Mouse (Mus musculus) liver, adult 2 months (tissue): Measurements from ENCODE around the gene Loxl1. TPM values are rescaled to one million over a fixed set of nuclear protein-coding genes. Genes with fewer than 3 reads are reported as not detected.

Experiments
- DNase-seq: peaks from one replicate; pipeline ENCODE4 v3.0.0-alpha.2; 2011; ENCODE audit warnings: low read depth, low spot score; ENCODE audit errors: extremely low read depth
- H3K27ac ChIP-seq: fragments of 200-500 bp; replicated peaks from 2 replicates; pipeline ENCODE4 v1.5.1; 2012; ENCODE audit warnings: low read depth, mild to moderate bottlenecking, control low read depth, inconsistent platforms, low read length; ENCODE audit not compliant: insufficient read depth
- H3K27me3 ChIP-seq: fragments of 200-500 bp; 2 replicates; pipeline ENCODE4 v1.6.1; 2012; ENCODE audit warnings: mild to moderate bottlenecking, moderate library complexity, low read length, inconsistent platforms; ENCODE audit not compliant: control insufficient read depth, insufficient read depth
- H3K36me3 ChIP-seq: fragments of 200-500 bp; 2 replicates; pipeline ENCODE4 v1.6.1; 2012; ENCODE audit warnings: low read length, inconsistent platforms; ENCODE audit not compliant: control insufficient read depth, insufficient read depth
- H3K4me1 ChIP-seq: fragments of 200-500 bp; 2 replicates; pipeline ENCODE4 v1.6.1; 2011; ENCODE audit warnings: low read length; ENCODE audit not compliant: control insufficient read depth, insufficient read depth
- H3K4me3 ChIP-seq: fragments of 200-500 bp; 2 replicates; pipeline ENCODE4 v1.5.1; 2011; ENCODE audit warnings: low read depth, mild to moderate bottlenecking, control low read depth, low read length, moderate library complexity; ENCODE audit not compliant: insufficient read depth
- H3K79me2 ChIP-seq: fragments of 200-500 bp; 2 replicates; pipeline ENCODE4 v1.6.1; 2012; ENCODE audit warnings: inconsistent platforms, mild to moderate bottlenecking, low read length, moderate library complexity; ENCODE audit not compliant: control insufficient read depth, insufficient read depth
- H3K9ac ChIP-seq: fragments of 200-500 bp; 2 replicates; pipeline ENCODE4 v1.6.1; 2012; ENCODE audit warnings: low read depth, mild to moderate bottlenecking, control low read depth, inconsistent platforms, low read length
- CTCF ChIP-seq: fragments of 200-500 bp; IDR thresholded peaks from 2 replicates; pipeline ENCODE4 v1.5.1; 2011; ENCODE audit warnings: low read depth, low read length, control low read depth
- POLR2A ChIP-seq: fragments of 200-500 bp; IDR thresholded peaks from 2 replicates; pipeline ENCODE4 v1.6.1; 2011; ENCODE audit warnings: low read length, control low read depth; ENCODE audit not compliant: insufficient read depth; ENCODE audit errors: extremely low read depth
- WGBS: fragments of 180-500 bp; shearing (Covaris S2); methylation state at CpG from one replicate; pipeline ENCODE4 v1.1.7; 2018; 5-methylcytosine and 5-hydroxymethylcytosine counted together
- polyA plus RNA-seq: library from polyadenylated mRNA; depleted of rRNA; stranded (reverse); fragments of >200 nt; gene quantifications from 2 replicates; pipeline ENCODE4 v1.2.3, GENCODE M21; 2012
- total RNA-seq: library from RNA; depleted of rRNA; stranded (reverse); fragments of >200 nt; gene quantifications from 2 replicates; pipeline ENCODE4 v1.2.3, GENCODE M21; 2014

The Loxl1 gene
- total and polyA plus RNA-seq, 2 experiments: 0.74 to 2.2 TPM

- Histone ChIP-seq H3K79me2 (no peaks in the 10 kb centered on the region), H3K36me3 (no peaks in the 10 kb centered on the region), H3K9ac (no peak overlapping the region), H3K27me3 (peaks cover 12% of the 10 kb centered on the region), H3K4me1 (0 out of 2 replicates have a peak, but pooled peaks cover 1% of the 10 kb centered on the region), H3K27ac (no peak overlapping the region), H3K4me3 (no peak overlapping the region)
- TF ChIP-seq CTCF (no peak), POLR2A (no peak)
- WGBS: 70% methylated on average over 7 of the region's 7 CpGs
- DNase-seq: no peak
These were observed 3.8 kb upstream of the Loxl1 start for GRCm38 (mm10) chr9:58316784-58317183.

- no peak for DNase-seq
- 70% methylated on average over 2 of the region's 2 CpGs for WGBS
- TF ChIP-seq CTCF (no peak), POLR2A (no peak)
These were observed 2.9 kb upstream of the Loxl1 start for GRCm38 (mm10) chr9:58315850-58316249.

GRCm38 (mm10) chr9:58314682-58315360 is 1.8 kb upstream of the Loxl1 start:
- TF ChIP-seq CTCF (no peak), POLR2A (no peak)
- H3K27ac ChIP-seq: no peak overlapping the region
- no peaks in the 10 kb centered on the region for H3K36me3 ChIP-seq
- 0 out of 2 replicates have a peak, but pooled peaks cover 1% of the 10 kb centered on the region for H3K4me1 ChIP-seq
- H3K27me3 ChIP-seq: peaks cover 17% of the 10 kb centered on the region
- H3K79me2 ChIP-seq: no peaks in the 10 kb centered on the region
- 71% methylated on average over 5 of the region's 5 CpGs for WGBS
- no peak overlapping the region for H3K9ac ChIP-seq
- H3K4me3 ChIP-seq: no peak overlapping the region
- DNase-seq: no peak

More at GRCm38 (mm10) chr9:58315850-58316249, 2.9 kb upstream of the Loxl1 start:
- no peak overlapping the region for H3K9ac ChIP-seq
- H3K4me3 ChIP-seq: no peak overlapping the region
- no peaks in the 10 kb centered on the region for H3K36me3 ChIP-seq
- peaks cover 17% of the 10 kb centered on the region for H3K27me3 ChIP-seq
- H3K4me1 ChIP-seq: 0 out of 2 replicates have a peak, but pooled peaks cover 1% of the 10 kb centered on the region
- no peak overlapping the region for H3K27ac ChIP-seq
- no peaks in the 10 kb centered on the region for H3K79me2 ChIP-seq

GRCm38 (mm10) chr9:58312196-58312943 is 616 bp downstream of the Loxl1 start:
- Histone ChIP-seq H3K4me3 (peak overlapping the region; percentile 55), H3K27ac (no peak overlapping the region), H3K36me3 (no peaks in the 10 kb centered on the region), H3K9ac (peak overlapping the region; percentile 40), H3K79me2 (no peaks in the 10 kb centered on the region), H3K4me1 (0 out of 2 replicates have a peak, but pooled peaks cover 1% of the 10 kb centered on the region), H3K27me3 (peaks cover 17% of the 10 kb centered on the region)
- WGBS: 3% methylated on average over 72 of the region's 72 CpGs
- DNase-seq: no peak
- no peak for TF ChIP-seq POLR2A
- no peak for TF ChIP-seq CTCF

- WGBS: 64% methylated on average over 33 of the region's 33 CpGs
- DNase-seq: no peak
These were observed 1.6 kb downstream of the Loxl1 start for GRCm38 (mm10) chr9:58311191-58311910.

More at GRCm38 (mm10) chr9:58311191-58311910, 1.6 kb downstream of the Loxl1 start:
- Histone ChIP-seq H3K4me1 (0 out of 2 replicates have a peak, but pooled peaks cover 1% of the 10 kb centered on the region), H3K79me2 (no peaks in the 10 kb centered on the region), H3K36me3 (no peaks in the 10 kb centered on the region), H3K9ac (no peak overlapping the region), H3K4me3 (peak overlapping the region; percentile 6), H3K27me3 (peaks cover 17% of the 10 kb centered on the region), H3K27ac (no peak overlapping the region)
- TF ChIP-seq POLR2A: no peak
- TF ChIP-seq CTCF: no peak
